Mouse (Mus musculus) spleen, postnatal 14 days (tissue): ENCODE results near the gene Ufm1.

Experiments
- DNase-seq, 2 experiments: peaks; one replicate each; pipeline ENCODE4 v3.0.0; 2021 to 2022; ENCODE audit warnings: low spot score in 2 of 2

Gene Ufm1

GRCm38 (mm10) chr3:53863383-53864220, at the start of gene Ufm1:
Gene Ufm1, minus strand, starts transcription at chr3:53863830.
- peak; percentile 74 to 82 for DNase-seq

GRCm38 (mm10) chr3:53890619-53891540, 27.2 kb upstream of the Ufm1 start:
- DNase-seq = no peak

- no peak for DNase-seq
Measured at GRCm38 (mm10) chr3:53871596-53871995, 8.0 kb upstream of the Ufm1 start.

GRCm38 (mm10) chr3:53870482-53870881, 6.9 kb upstream of the Ufm1 start:
- DNase-seq = no peak

GRCm38 (mm10) chr3:53869263-53869662, 5.6 kb upstream of the Ufm1 start:
- no peak for DNase-seq

- no peak for DNase-seq
Measured at GRCm38 (mm10) chr3:53868212-53868611, 4.6 kb upstream of the Ufm1 start.

- DNase-seq = no peak
Measured at GRCm38 (mm10) chr3:53854831-53855230, 8.8 kb downstream of the Ufm1 start.

- no peak for DNase-seq
Measured at GRCm38 (mm10) chr3:53854261-53854660, 9.4 kb downstream of the Ufm1 start.

GRCm38 (mm10) chr3:53848262-53848661, 15.4 kb downstream of the Ufm1 start:
- no peak for DNase-seq

GRCm38 (mm10) chr3:53847726-53848125, 15.9 kb downstream of the Ufm1 start:
- no peak for DNase-seq

- DNase-seq = no peak
Measured at GRCm38 (mm10) chr3:53846206-53846928, 17.3 kb downstream of the Ufm1 start.

- DNase-seq = no peak
Measured at GRCm38 (mm10) chr3:53844786-53845185, 18.8 kb downstream of the Ufm1 start, which contains the start of gene Gm10985. Gene Gm10985, plus strand, starts transcription at chr3:53845086.

- DNase-seq = no peak
Measured at GRCm38 (mm10) chr3:53834238-53834637, 29.4 kb downstream of the Ufm1 start.

- no peak for DNase-seq
Measured at GRCm38 (mm10) chr3:53813421-53813977, 50.1 kb downstream of the Ufm1 start.
